Mouse (Mus musculus) liver, embryonic 14.5 days (tissue): ENCODE results near the gene Kntc1.

Source experiments
- CTCF ChIP-seq: IDR thresholded peaks from 2 replicates; pipeline ENCODE4 v1.5.1; 2016; ENCODE audit warnings: antibody characterized with exemption, low read depth, control low read depth
- EP300 ChIP-seq: IDR thresholded peaks from 2 replicates; pipeline ENCODE4 v1.6.1; 2016; ENCODE audit warnings: antibody characterized with exemption, low read depth

GRCm38 (mm10) chr5:123822706-123823105, 73.2 kb downstream of the Kntc1 start:
- TF ChIP-seq EP300 (no peak), CTCF (no peak)
